Mouse (Mus musculus) G1E-ER4 (cell line): ENCODE measurements around the gene Gm20547. TPM values are rescaled to one million over a fixed set of nuclear protein-coding genes. Genes with fewer than 3 reads are reported as not detected.

Experiments used
- GATA1 ChIP-seq: IDR thresholded peaks from one replicate; pipeline ENCODE4 v1.8.0; 2012; ENCODE audit warnings: low read length, inconsistent platforms
- polyA plus RNA-seq: library from polyadenylated mRNA; stranded (reverse); fragments of >175 nt; gene quantifications from 2 replicates; pipeline ENCODE4 v1.2.3, GENCODE M21; 2012

Gm20547 gene
- polyA plus RNA-seq, 1 experiment, result not detected

- TF ChIP-seq GATA1, result no peak
Observed at GRCm38 (mm10) chr17:34898706-34899052, 16.8 kb upstream of the Gm20547 start.

GRCm38 (mm10) chr17:34898160-34898586 lies 16.3 kb upstream of the Gm20547 start, which contains the start of the genes C2 and Ehmt2:
TSS of gene C2 (minus strand) at chr17:34898265.
TSS of gene Ehmt2 (plus strand) at chr17:34898469.
- TF ChIP-seq GATA1, result no peak

DNA sequence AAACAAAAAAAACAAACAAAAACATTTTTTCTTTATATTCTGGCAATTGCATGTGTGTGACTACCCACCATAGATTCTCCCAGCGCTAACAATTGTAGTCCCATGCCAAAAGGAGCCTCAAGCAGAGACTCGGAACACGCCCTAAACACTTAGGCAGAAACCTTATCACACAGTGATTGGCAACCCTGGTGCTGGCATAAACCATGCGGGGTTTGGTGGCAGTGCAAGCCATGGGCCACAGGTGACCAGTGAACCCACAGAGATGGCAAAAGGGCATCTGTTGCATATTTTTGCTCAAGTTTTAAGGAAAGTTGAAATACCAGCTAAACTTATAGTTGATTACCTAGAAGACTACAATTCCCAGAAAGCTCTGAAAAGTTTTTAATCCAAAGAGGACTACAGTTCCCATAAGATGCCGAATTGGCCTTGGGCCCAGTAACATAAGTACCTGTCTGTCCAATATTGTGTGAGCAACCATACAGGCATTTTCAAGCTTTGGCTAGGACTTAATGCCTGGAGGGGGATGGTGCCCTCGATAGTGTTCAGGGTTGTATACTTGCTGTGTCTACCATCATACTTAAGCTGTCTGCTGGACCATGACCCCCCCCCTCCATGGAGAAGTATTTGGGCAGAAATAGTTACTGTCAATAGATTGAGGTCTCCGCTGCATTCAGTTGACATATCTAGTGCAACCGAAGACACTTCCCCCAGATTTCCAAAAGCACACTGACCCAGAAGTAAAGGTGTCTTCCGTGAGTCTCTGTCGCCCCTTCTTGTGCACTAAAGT lies 15.7 kb upstream of the Gm20547 start:
- TF ChIP-seq GATA1, result no peak

DNA sequence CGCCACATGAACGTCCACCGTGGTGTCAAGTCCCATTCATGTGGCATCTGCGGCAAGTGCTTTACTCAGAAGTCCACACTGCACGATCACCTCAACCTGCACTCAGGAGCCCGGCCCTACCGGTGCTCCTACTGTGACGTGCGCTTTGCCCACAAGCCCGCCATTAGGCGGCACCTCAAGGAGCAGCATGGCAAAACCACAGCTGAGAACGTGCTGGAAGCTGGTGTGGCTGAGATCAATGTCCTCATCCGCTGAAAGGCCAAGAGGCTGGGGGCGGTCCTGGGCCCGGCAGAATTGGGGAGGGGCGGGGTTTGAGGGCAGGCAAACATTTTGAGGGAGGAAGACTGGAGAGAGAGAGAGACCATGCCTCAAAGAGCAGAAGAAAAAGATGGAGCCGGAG lies 14.5 kb upstream of the Gm20547 start:
- no peak for TF ChIP-seq GATA1

- TF ChIP-seq GATA1, result no peak
Observed at GRCm38 (mm10) chr17:34895724-34896123, 13.9 kb upstream of the Gm20547 start.

DNA sequence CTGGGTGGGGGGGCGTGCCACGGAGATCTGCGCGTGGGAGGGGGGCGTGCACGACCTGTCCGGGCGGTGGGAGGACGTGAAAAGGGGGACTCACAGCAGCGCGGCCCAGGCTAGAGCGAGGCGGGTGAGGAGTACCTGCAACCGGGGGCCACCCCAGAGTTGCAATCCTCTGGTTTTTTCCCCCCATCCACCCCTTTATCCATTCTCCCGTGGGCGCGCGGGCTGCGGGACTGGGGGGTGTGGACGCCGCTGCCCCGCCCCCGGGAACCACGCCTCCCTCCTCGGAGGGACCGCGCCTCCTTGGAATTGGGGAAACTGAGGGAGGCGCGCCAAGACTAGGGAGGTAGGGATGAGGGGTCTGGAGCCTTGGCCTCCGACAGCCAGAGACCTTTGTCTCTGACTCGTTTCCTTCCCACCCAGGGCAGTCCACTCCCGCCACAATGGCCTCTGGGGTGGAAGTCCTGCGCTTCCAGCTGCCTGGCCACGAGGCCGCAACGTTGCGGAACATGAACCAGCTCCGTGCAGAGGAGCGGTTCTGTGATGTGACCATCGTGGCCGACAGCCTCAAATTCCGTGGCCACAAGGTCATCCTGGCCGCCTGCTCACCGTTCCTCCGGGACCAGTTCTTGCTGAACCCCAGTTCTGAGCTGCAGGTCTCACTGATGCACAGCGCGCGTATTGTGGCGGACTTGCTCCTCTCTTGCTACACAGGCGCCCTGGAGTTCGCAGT lies 13.1 kb upstream of the Gm20547 start:
- TF ChIP-seq GATA1, result no peak

DNA sequence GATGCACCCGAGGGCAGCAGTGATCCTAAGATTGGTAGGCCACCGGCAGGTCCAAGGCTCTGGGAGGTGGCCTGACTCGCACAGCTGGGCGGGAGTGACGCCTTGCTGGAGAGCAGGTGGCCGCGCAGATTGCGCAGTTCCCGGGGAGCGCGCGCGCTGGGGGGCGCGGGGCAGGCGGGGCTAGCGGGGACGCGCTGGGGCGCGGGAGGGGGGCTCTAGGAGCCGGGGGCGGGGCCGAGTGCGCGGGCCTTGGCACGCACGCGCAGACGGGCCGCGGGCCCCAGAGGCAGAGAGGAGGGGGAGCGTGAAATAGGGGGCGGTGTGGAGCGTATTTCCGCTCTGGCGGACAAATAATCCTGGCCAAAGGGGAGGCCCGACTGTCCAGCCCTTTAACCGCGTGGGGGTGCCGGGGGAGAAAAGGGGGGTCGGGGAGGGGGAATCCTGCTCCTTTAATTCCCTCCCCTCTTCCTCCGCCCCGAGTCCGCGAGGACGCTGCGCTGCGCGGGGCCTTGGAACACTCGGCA lies 12.3 kb upstream of the Gm20547 start:
- no peak for TF ChIP-seq GATA1

DNA sequence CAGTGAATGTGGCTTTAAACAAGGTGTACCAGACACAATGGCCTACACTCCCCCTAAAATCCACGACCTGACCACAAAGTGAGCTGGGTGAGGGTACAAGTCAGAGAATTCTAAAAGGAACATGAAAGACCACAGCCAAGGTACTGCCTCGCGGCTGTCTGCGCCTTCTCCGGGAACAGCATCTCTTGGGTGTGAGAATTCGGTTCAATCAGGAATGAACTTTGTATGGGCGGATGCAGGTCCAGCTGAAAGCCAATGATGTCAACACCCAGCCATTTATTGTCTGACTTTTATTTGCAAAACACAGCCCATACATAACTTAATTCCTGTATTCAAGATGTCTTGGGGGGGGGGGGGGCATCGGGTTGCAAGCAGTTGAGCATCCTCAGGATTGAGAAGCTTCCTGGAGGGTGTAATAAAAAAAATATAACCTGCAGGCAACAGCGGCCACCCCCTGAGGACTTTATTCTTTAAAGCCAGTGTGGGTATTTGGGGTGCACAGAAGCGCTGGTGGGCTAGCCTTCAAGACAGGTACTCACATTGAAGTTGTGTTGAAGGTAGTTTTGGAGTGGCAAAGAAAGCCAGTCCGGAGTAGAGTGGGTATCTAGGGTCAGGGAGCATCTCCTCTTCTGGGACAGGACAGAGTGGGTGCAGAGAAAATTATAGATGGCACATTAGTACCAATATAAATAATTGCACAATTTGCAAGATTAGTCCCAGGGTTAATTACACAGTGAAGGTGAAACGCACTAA lies 11.4 kb upstream of the Gm20547 start:
- TF ChIP-seq GATA1, result no peak

DNA sequence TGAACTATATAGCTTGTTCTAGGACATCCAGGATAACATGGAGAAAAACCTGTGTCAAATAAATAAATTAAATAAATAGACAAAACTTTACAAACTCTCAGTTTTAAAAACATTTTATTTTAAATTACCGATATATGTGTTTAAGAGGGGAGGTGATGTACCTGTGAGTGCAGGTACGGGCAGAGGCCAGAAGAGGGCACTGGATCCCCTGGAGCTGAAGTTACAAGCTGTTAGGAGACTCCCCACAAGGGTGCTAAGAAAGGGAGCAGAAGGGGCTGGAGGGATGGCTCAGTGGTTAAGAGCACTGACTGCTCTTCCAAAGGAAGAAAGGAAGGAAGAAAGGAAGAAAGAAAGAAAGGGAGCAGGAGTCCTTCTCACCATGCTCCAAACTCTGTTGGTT lies 9.5 kb upstream of the Gm20547 start:
- TF ChIP-seq GATA1, result no peak

GRCm38 (mm10) chr17:34890074-34890743 lies 8.4 kb upstream of the Gm20547 start:
- no peak for TF ChIP-seq GATA1

- no peak for TF ChIP-seq GATA1
Observed at GRCm38 (mm10) chr17:34887942-34888341, 6.1 kb upstream of the Gm20547 start.

- no peak for TF ChIP-seq GATA1
Observed at GRCm38 (mm10) chr17:34885615-34886014, 3.8 kb upstream of the Gm20547 start.

- no peak for TF ChIP-seq GATA1
Observed at GRCm38 (mm10) chr17:34884704-34885103, 2.9 kb upstream of the Gm20547 start.

DNA sequence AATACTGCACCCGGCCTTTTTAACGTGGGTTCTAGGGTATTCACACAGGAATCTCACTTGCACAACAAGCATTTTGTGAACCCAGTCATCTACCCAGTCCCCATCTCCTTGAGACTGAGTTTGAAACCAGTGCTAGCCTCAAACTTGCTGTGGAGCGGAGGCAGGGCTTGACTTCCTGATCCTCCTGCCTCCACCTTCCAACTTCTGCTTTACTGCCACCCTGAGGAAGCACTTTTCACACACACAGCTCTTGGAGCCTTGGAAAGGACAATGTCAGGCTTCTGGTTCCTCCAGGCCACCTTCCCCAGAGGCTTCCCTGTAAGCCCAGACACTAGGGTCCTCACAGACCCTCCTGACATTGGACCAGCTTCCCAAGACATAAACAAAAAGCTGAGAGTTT lies 1.5 kb upstream of the Gm20547 start:
- TF ChIP-seq GATA1, result no peak

DNA sequence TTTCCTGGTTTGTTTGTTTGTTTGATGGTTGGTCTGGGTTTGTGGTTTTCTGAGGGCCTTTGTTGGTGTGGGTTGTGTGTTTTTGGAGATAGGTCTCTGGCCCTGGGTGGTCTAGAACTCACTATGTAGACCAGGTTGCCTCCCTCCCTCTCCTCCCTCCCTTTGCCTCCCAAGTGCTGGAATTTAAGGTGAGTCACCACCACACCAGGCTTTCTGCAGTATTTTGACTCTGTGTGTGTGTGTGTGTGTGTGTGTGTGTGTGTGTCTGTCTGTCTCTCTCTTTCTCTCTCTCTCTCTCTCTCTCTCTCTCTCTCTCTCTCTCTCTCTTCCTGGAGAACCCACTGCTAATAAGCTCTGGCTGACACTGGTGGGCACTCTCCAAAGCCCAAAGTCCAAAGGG lies 676 bp downstream of the Gm20547 start:
- TF ChIP-seq GATA1, result no peak
